Mouse (Mus musculus): ENCODE measurements around the gene Ss18l2.

GRCm38 (mm10) chr9:121752774-121753173 lies 42.6 kb downstream of the Ss18l2 start:
- no peak for TF ChIP-seq CTCF (IDR thresholded peaks at IDR 0.05; ENCODE audit: low read depth)
- TF ChIP-seq EP300 (IDR thresholded peaks at IDR 0.05; ENCODE audit: low read depth) = no peak

Data from liver, postnatal 0 days (tissue).